Comparison of ENCODE assay signal across 12 mouse cellular contexts in the genomic region with DNA sequence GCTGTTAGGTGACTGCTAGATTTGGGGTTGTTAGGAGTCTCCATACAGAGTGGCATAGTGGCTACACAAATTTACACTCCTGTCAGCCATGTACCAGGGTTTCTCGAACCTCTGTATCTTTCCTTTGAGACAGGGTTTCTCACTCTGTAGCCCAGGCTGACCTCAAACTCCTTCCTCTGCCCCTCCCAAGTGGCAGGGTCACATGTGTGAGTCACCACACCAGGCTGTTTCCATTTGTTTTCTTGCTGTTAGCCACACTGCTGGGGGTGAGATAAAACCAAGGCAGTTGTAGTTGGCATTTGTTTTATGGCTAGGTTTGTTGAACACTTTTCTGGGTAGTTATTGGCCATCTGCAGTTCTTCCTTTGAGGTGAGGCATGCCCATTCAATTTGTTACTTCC.
DNase-seq lines count a peak whose midpoint lies in the region; ATAC-seq lines count a peak whose summit lies in the region.
"Had no signal": no experiment of that assay in that cellular context is flagged by ENCODE, and none has a peak within 500 bp of the region (broad histone marks: within the 10 kb centered on the region; RNA-seq: fewer than 3 reads in every experiment).

No protein-coding gene starts in this region.

- DNase-seq in midbrain, embryonic 11.5 days (ENCODE audit: low spot score, missing footprints), result peak; percentile 39
- no peak for DNase-seq in midbrain, embryonic 10.5 days (ENCODE audit: low spot score)
- DNase-seq in NIH3T3 (ENCODE audit: low read depth), result peak; percentile 45
- peak; percentile 31 for DNase-seq in splenic B cell, adult 2 months (ENCODE audit: low read depth, low spot score)
- DNase-seq in T-cell, adult 2 months (ENCODE audit: low spot score), result no peak
- DNase-seq in frontal cortex, postnatal 36 days (ENCODE audit: low spot score in 2 of 2), result no peak
- DNase-seq in spleen, postnatal 4 days (ENCODE audit: low spot score in 2 of 2), result no peak
- DNase-seq: lung, adult 18-20 months; lung, postnatal 4 days; thymus, postnatal 36 days had no signal

- no peak overlapping the region for H3K4me3 ChIP-seq in midbrain, embryonic 11.5 days (ENCODE audit: low read depth, low read length)
- no peak overlapping the region for H3K4me3 ChIP-seq in midbrain, embryonic 10.5 days
- H3K4me3 ChIP-seq: embryonic facial prominence, embryonic 13.5 days had no signal

- H3K9ac ChIP-seq in midbrain, embryonic 11.5 days (ENCODE audit: low read length), result no peak overlapping the region
- H3K9ac ChIP-seq: embryonic facial prominence, embryonic 13.5 days had no signal

- H3K27me3 ChIP-seq in midbrain, embryonic 11.5 days (ENCODE audit: control insufficient read depth, insufficient read depth, low read length), result no peaks in the 10 kb centered on the region
- no peaks in the 10 kb centered on the region for H3K27me3 ChIP-seq in midbrain, embryonic 10.5 days (ENCODE audit: low read depth, poor library complexity, severe bottlenecking)
- no peaks in the 10 kb centered on the region for H3K27me3 ChIP-seq in splenic B cell, adult 2 months (ENCODE audit: control insufficient read depth, insufficient read depth, low read length, poor library complexity, severe bottlenecking)
- H3K27me3 ChIP-seq: embryonic facial prominence, embryonic 13.5 days had no signal

- no peak overlapping the region for H3K4me2 ChIP-seq in midbrain, embryonic 11.5 days
- H3K4me2 ChIP-seq: embryonic facial prominence, embryonic 13.5 days had no signal

- WGBS in midbrain, embryonic 11.5 days, result 46% methylated on average over 1 of the region's 1 CpGs
- WGBS in midbrain, embryonic 10.5 days, result 81% methylated on average over 1 of the region's 1 CpGs

- H3K9me3 ChIP-seq in midbrain, embryonic 11.5 days (ENCODE audit: control insufficient read depth, low read length), result no peaks in the 10 kb centered on the region
- H3K9me3 ChIP-seq in midbrain, embryonic 10.5 days (replicated peaks), result no peaks in the 10 kb centered on the region
- H3K9me3 ChIP-seq: embryonic facial prominence, embryonic 13.5 days had no signal

- ATAC-seq in midbrain, embryonic 11.5 days (ENCODE audit: low FRiP score), result no peak
- peak; percentile 69 for ATAC-seq in common myeloid progenitor, adult 5-6 weeks (replicated peaks; ENCODE audit: low read depth, poor library complexity, severe bottlenecking)

- no peak overlapping the region for H3K27ac ChIP-seq in midbrain, embryonic 11.5 days (ENCODE audit: low read depth, low read length)
- H3K27ac ChIP-seq in midbrain, embryonic 10.5 days (replicated peaks), result no peak overlapping the region
- H3K27ac ChIP-seq: embryonic facial prominence, embryonic 13.5 days had no signal

- no peaks in the 10 kb centered on the region for H3K4me1 ChIP-seq in midbrain, embryonic 11.5 days (ENCODE audit: control insufficient read depth, insufficient read depth, low read length)
- no peaks in the 10 kb centered on the region for H3K4me1 ChIP-seq in midbrain, embryonic 10.5 days
- H3K4me1 ChIP-seq: embryonic facial prominence, embryonic 13.5 days had no signal

- H3K36me3 ChIP-seq in midbrain, embryonic 11.5 days (ENCODE audit: control insufficient read depth, insufficient read depth, low read length), result no peaks in the 10 kb centered on the region
- no peaks in the 10 kb centered on the region for H3K36me3 ChIP-seq in midbrain, embryonic 10.5 days
- H3K36me3 ChIP-seq in splenic B cell, adult 2 months (ENCODE audit: control insufficient read depth, insufficient read depth, low read length, poor library complexity, severe bottlenecking), result no peaks in the 10 kb centered on the region
- H3K36me3 ChIP-seq: embryonic facial prominence, embryonic 13.5 days had no signal

Comparison
In these comparisons a context has a peak if more than half of its experiments do, and no peak if none do; other contexts are left out.
1. DNase-seq: peak in midbrain, embryonic 11.5 days (single experiment), NIH3T3 (single experiment) and splenic B cell, adult 2 months (single experiment); none in midbrain, embryonic 10.5 days (single experiment), T-cell, adult 2 months (single experiment), frontal cortex, postnatal 36 days (0 of 2) and spleen, postnatal 4 days (0 of 2).